Mouse (Mus musculus) limb, embryonic 10.5 days (tissue): ENCODE results near the gene Smo. TPM values are rescaled to one million over a fixed set of nuclear protein-coding genes. Genes with fewer than 3 reads are reported as not detected.
"Not testable (repeated sequence)": the region's sequence is repeated elsewhere in the genome, so short reads cannot be mapped to it uniquely, and the experiment has no call there.

Source experiments
- DNase-seq: peaks from one replicate; pipeline ENCODE4 v3.0.0-alpha.2; 2017; ENCODE audit warnings: low spot score
- H3K27ac ChIP-seq: fragments of 300-500 bp; sonication (generic); 2 replicates; pipeline ENCODE4 v1.5.1; 2016; ENCODE audit warnings: mild to moderate bottlenecking
- H3K27me3 ChIP-seq: fragments of 300-500 bp; sonication (generic); 2 replicates; pipeline ENCODE4 v1.6.1; 2016; ENCODE audit warnings: low read depth, mild to moderate bottlenecking; ENCODE audit not compliant: poor library complexity, severe bottlenecking
- H3K36me3 ChIP-seq: fragments of 300-500 bp; sonication (generic); 2 replicates; pipeline ENCODE4 v1.6.1; 2016; ENCODE audit warnings: mild to moderate bottlenecking, moderate library complexity
- H3K4me1 ChIP-seq: fragments of 300-500 bp; sonication (generic); 2 replicates; pipeline ENCODE4 v1.6.1; 2016
- H3K4me3 ChIP-seq: fragments of 300-500 bp; sonication (generic); 2 replicates; pipeline ENCODE4 v1.5.1; 2016; ENCODE audit warnings: mild to moderate bottlenecking, moderate library complexity
- H3K9me3 ChIP-seq: fragments of 300-500 bp; sonication (generic); replicated peaks from 2 replicates; pipeline ENCODE4 v1.6.1; 2016; ENCODE audit warnings: mild to moderate bottlenecking
- WGBS: fragments of 180-500 bp; shearing (Covaris S2); methylation state at CpG from one replicate; pipeline ENCODE4 v1.1.7; 2016; 5-methylcytosine and 5-hydroxymethylcytosine counted together
- polyA plus RNA-seq: library from polyadenylated mRNA; unstranded; fragments of >200 nt; fragmentation: Nextera tagmentation; extraction: Ambion mirVana; gene quantifications from 2 replicates; pipeline ENCODE4 v1.2.1, GENCODE M21; 2016

The Smo gene
- polyA plus RNA-seq, 1 experiment from 2014 or later, result 69.3 TPM

DNA sequence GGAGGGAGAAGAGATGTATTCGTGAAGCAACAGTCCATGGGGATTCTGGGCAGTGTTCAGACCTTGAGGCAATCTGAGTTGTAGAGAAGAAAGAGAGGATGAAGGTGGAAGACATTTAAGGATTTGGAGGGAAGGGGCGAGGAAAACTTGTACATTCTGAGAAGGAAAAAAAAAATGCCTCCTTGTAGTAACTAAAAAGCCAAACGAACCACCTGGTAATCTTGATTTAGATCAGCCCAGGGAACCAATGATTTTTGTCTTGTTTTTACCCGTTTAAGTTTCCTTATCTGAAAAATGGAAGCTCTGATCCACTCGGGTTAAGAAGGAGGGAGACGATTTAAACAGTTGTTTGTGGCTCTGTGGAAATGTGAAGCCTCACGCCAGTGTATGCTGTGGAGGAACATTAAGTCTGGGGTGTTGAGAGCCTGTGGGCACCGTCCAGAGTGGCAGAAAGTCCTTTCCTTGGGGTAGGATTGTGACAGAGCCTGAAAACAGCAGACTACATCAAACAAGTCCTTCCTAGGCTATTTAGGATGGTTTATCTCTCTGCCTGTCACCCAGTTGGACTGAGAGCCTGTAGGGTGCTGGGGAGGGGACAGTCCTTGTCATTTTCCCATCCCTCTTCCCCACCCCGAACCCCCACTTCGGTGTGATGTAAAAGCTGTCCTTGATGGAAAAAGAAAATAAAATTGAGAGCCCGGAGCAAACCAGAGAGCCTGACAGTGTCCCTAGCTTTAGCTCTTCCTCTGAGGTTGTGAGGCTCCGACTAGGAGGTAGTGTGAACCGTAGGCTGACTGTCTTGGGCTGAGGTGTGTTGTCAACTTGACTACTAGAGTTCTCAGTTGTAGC lies 1.5 kb downstream of the Smo start:
- peaks cover 37% of the 10 kb centered on the region for H3K4me1 ChIP-seq
- 23% methylated on average over 13 of the region's 13 CpGs for WGBS
- H3K27ac ChIP-seq, result peak overlapping the region; percentile 100
- H3K9me3 ChIP-seq, result no peaks in the 10 kb centered on the region
- peaks cover 31% of the 10 kb centered on the region for H3K36me3 ChIP-seq
- no peak for DNase-seq
- no peaks in the 10 kb centered on the region for H3K27me3 ChIP-seq
- peak overlapping the region; percentile 96 for H3K4me3 ChIP-seq

DNA sequence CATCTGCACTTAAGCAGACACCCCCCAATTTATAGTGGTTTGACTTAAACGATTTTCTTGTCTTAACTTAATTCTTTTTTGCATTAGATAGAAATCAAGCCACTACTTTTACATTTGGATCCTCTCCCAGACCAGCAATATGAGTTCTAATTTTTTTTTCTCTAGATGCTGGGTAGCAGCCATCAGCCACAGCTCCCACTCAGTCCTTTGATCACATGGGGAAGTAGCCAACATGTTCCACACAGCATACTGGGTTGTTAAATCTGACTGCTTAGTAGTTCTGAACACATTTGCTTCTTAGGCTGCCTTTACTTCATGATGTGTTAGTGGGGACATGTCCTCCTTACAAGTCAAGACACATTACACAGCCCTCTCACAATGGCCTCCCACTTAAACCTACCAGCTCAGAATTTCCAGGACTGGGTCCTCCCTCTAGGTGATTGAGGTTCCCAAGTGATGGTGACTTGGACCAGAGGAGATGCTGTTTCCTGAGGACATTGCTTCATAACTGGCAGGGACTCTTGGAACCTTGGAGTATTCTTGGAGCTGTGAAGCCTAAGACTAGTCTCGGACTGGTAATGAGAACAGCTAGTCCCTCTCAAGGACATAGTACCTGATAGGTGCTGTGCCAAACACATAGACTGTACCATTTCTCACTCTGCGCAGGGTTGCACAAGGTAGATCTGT lies 16.3 kb downstream of the Smo start:
- 95% methylated on average over 3 of the region's 3 CpGs for WGBS

DNA sequence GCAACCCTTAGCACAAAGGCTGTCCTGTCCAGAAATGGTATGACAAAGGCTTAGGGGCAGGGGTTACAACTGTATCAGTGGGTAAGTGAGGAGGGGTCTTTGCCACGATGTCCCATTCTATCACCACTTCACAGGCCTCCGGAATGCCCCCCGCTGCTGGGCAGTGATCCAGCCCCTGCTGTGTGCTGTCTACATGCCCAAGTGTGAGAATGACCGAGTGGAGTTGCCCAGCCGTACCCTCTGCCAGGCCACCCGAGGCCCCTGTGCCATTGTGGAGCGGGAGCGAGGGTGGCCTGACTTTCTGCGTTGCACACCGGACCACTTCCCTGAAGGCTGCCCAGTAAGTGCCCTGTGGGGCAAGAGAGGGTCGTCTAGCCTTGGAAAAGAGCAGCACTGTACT lies 18.0 kb downstream of the Smo start:
- peaks cover 3% of the 10 kb centered on the region; the same call in 1 of the 2 replicates for H3K9me3 ChIP-seq
- DNase-seq, result no peak
- no peaks in the 10 kb centered on the region for H3K27me3 ChIP-seq
- no peak overlapping the region for H3K4me3 ChIP-seq
- H3K36me3 ChIP-seq, result peaks cover 70% of the 10 kb centered on the region
- no peaks in the 10 kb centered on the region for H3K4me1 ChIP-seq
- no peak overlapping the region for H3K27ac ChIP-seq
- 94% methylated on average over 11 of the region's 11 CpGs for WGBS

More for the DNA sequence above, 16.3 kb downstream of the Smo start:
- Histone ChIP-seq H3K9me3 (peaks cover 5% of the 10 kb centered on the region; the same call in 1 of the 2 replicates), H3K27ac (no peak overlapping the region), H3K4me3 (no peak overlapping the region), H3K4me1 (no peaks in the 10 kb centered on the region), H3K27me3 (no peaks in the 10 kb centered on the region), H3K36me3 (peaks cover 53% of the 10 kb centered on the region)
- no peak for DNase-seq

DNA sequence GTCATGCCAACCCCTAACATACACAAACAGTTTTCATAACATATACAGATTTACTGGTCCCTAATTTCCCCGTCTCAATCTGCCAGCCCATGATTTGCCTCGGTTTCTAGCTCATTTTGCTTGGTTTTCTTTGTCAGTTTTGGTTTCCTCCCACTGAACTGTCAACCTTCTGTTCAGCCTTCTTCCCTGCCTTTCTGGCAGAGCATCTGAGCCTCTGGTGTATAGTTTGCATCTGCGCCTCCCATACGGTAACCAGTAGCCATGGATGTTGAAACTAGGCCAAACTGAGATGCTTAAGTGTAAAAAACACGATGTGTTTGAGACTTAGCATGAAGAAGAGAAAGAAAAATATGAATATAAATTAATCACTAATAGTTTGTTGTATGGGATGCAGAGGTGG lies 20.7 kb downstream of the Smo start:
- no peak for DNase-seq
- H3K4me3 ChIP-seq, result no peak overlapping the region
- no peaks in the 10 kb centered on the region for H3K4me1 ChIP-seq
- 91% methylated on average over 5 of the region's 5 CpGs for WGBS
- H3K27ac ChIP-seq, result no peak overlapping the region
- H3K27me3 ChIP-seq, result no peaks in the 10 kb centered on the region
- no peaks in the 10 kb centered on the region for H3K9me3 ChIP-seq
- H3K36me3 ChIP-seq, result peaks cover 89% of the 10 kb centered on the region

DNA sequence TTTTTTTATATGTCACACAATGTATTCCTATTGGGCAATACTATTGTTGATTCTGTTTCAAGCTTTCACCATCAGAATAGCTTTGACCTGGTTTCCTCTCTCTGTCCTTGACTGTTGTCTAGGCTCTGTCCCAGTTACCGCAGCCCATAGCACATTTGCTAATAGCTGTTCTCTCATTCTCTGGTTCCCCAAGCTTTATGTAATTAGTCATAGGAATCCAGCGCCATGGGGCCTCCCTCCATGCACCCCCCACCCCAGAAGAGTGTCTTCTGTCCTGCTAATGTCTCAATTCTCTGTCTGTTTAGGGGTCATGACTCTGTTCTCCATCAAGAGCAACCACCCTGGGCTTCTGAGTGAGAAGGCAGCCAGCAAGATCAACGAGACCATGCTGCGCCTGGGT lies 21.2 kb downstream of the Smo start:
- WGBS, result 91% methylated on average over 4 of the region's 4 CpGs

DNA sequence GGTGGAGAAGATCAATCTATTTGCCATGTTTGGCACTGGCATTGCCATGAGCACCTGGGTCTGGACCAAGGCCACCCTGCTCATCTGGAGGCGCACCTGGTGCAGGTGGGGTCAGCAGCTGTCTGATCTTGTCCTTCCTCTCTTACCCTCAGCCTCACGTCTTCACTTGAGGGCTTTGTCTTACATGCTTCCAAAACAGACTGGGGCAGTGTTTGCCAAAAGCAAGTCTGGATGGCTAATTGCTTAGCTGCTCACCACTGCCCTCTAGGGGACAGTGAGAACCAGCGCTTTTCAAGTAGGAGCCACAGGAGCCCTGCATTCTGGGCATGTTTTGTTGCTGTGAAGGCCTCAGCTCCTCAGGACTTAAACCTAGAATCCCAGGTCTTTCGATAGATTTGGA lies 23.1 kb downstream of the Smo start:
- Histone ChIP-seq H3K4me3 (no peak overlapping the region), H3K27ac (peak overlapping the region; percentile 28; the same call in 1 of the 2 replicates), H3K9me3 (no peaks in the 10 kb centered on the region), H3K27me3 (no peaks in the 10 kb centered on the region), H3K4me1 (no peaks in the 10 kb centered on the region), H3K36me3 (peaks cover 81% of the 10 kb centered on the region)
- 53% methylated on average over 4 of the region's 4 CpGs for WGBS
- peak; percentile 82 for DNase-seq

More for the DNA sequence above, 21.2 kb downstream of the Smo start:
- no peaks in the 10 kb centered on the region for H3K4me1 ChIP-seq
- no peaks in the 10 kb centered on the region for H3K9me3 ChIP-seq
- H3K27ac ChIP-seq, result no peak overlapping the region
- peaks cover 89% of the 10 kb centered on the region for H3K36me3 ChIP-seq
- H3K4me3 ChIP-seq, result no peak overlapping the region
- H3K27me3 ChIP-seq, result no peaks in the 10 kb centered on the region
- no peak for DNase-seq

DNA sequence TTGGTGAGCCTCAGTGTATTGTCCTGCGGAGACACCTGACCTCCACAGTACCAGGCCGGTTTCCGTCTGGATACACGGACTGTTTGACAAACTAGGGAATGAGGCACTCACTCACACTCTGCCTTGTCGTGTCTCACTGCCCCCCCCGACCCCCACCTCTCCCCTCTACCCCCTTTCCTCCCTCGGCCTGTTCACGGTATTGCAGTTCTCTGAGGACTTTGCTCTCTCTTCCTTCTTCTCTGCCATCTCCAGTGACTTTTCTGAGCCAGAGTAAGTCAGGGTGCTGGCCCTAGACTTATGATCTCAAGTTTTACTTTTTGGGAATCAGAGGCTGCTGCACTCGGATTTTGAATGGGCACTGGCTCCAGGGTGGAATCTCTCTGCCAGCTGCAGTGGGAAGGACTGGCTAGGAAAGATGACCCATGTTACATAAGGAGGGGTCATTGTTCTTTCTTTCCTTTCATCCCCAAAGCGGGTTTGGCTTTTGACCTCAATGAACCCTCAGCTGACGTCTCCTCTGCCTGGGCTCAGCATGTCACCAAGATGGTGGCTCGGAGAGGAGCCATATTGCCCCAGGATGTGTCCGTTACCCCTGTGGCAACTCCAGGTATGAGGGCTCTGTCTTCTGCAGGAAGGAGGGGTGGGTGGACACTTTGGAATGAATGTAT lies 23.8 kb downstream of the Smo start:
- Histone ChIP-seq H3K4me3 (no peak overlapping the region), H3K36me3 (peaks cover 73% of the 10 kb centered on the region), H3K27me3 (no peaks in the 10 kb centered on the region), H3K27ac (no peak overlapping the region), H3K4me1 (no peaks in the 10 kb centered on the region), H3K9me3 (no peaks in the 10 kb centered on the region)
- WGBS, result 90% methylated on average over 13 of the region's 13 CpGs
- DNase-seq, result no peak

DNA sequence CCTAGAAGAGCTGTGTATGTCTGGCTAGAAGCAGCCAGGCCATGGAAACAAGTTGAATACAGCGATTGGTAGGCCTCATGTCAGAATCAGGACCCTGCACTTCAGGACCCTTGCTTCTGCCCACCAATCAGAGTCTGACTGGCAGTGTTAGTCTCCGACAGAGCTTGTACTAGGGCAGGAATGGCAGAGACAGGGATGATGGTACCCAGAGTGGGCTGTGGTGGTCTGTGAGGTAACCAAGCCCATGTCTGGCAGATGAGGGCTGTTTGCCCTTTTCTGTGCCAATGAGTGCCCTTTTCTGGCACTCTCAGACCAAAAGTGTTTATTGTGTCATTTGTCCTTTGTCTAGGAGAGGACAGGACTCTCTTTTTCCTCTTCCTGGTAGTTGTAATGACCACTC lies 25.1 kb downstream of the Smo start:
- H3K4me3 ChIP-seq, H3K9me3 ChIP-seq, DNase-seq, H3K27ac ChIP-seq, H3K27me3 ChIP-seq, H3K4me1 ChIP-seq: not testable (repeated sequence)
- WGBS, result 97% methylated on average over 2 of the region's 2 CpGs
- H3K36me3 ChIP-seq, result peaks cover 61% of the 10 kb centered on the region

DNA sequence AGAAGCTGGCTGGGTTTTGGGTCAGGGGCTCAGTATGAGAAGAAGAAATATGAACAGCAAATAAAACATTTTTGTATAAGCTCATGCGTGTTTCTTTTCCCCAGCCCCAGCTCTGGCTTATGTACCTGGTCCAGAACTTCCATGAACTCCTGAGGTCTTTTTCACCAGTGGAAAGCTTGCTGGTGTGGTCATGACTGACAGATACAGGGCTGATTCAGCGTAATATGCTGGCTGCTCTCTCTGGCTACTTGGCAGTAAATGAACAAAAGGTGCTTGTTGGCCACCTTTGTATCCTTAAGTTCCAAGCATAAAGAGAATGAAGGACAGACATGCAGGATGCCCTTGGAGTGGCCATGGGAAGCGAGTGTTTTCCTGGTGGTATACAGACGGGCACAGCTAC lies 26.0 kb downstream of the Smo start:
- WGBS, result 93% methylated on average over 4 of the region's 4 CpGs
- no peaks in the 10 kb centered on the region for H3K9me3 ChIP-seq
- H3K4me3 ChIP-seq, result no peak overlapping the region
- peaks cover 53% of the 10 kb centered on the region for H3K36me3 ChIP-seq
- no peaks in the 10 kb centered on the region for H3K4me1 ChIP-seq
- no peaks in the 10 kb centered on the region for H3K27me3 ChIP-seq
- no peak overlapping the region for H3K27ac ChIP-seq
- DNase-seq, result no peak

DNA sequence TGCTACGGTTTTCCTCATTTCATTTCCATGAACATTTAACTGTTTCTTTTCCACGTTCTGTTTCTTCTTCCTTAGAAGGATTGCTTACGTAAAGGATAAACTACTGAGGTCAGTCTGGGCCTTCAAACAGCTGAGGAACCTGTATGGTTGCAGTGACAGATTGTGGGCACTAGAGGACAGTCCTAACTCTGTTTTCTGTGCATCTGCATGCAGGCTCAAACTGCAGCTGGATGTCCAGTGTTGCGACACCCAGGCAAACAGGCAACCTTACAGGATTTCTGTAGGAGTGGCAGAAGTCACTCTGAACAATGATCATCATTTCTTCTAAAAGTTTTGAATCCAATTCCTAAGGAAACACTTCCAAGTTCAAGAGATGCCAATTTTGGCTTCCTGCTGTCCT lies 27.2 kb downstream of the Smo start:
- Histone ChIP-seq H3K9me3 (no peaks in the 10 kb centered on the region), H3K36me3 (peaks cover 41% of the 10 kb centered on the region), H3K27me3 (no peaks in the 10 kb centered on the region), H3K27ac (no peak overlapping the region), H3K4me3 (no peak overlapping the region), H3K4me1 (no peaks in the 10 kb centered on the region)
- no peak for DNase-seq
- WGBS, result 64% methylated on average over 4 of the region's 4 CpGs

DNA sequence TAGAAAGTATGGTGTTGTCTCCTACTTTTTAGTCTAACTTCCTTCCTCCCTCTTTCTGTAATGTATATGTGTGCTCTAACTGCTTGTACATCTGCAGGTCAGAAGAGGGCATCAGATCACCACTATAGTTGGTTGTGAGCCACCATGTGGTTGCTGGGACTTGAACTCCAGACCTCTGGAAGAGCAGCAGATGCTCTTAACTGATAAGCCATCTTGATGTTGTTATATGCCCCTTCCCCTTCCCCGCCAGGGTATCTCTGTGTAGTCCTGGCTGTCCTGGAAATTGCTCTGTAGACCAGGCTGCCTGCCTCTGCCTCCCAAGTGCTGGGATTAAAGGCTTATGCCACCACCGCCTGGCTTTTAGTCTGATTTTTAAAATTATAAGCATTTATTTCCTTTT lies 31.6 kb downstream of the Smo start:
- Histone ChIP-seq H3K27ac (no peak overlapping the region), H3K36me3 (peaks cover 4% of the 10 kb centered on the region; the same call in 1 of the 2 replicates), H3K27me3 (no peaks in the 10 kb centered on the region), H3K4me1 (peaks cover 16% of the 10 kb centered on the region; the same call in 1 of the 2 replicates), H3K9me3 (no peaks in the 10 kb centered on the region), H3K4me3 (no peak overlapping the region)
- DNase-seq, result no peak
- 86% methylated on average over 2 of the region's 2 CpGs for WGBS

DNA sequence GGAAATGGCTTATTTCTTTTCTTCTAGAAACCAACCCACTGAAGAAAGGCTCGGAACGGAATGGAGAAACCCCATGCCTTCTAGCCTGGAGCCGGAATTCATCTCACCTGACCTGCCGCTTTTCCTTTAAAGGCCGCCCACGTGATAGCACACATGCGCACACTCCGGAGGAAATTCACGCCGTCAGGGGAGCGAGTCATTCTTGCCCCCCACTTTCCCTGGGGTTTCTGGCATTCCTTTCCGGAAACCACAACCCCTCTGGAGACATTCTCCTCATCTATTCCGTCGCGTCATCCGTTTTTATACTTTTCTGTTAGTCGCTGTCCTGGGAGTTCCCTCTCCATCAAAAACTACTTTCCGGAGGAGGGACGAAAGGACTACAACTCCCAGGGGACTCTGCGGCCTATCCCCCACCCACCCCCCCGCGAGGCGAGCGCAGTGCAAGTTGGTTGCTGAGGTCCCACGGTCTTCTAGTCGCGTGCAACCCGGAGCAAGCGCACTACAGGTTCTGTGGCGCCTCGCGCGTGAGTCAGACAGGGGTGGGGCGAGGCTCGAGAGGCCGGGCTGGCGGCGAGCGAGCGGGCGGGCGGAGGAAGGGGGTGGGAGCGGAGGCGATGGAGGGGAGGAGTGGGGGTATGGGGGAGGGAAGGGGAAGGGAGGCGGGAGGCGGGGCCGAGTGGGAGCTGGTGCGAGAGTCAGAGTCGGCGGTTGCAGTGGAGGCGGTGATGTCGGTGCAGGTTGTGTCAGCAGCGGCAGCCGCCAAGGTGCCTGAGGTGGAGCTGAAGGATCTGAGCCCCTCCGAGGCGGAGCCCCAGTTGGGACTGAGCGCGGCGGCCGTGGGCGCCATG lies 32.7 kb downstream of the Smo start, which contains the start of gene Ahcyl2:
Gene Ahcyl2, plus strand, starts transcription at position 199 of the 848 bp plus-strand sequence.
- no peaks in the 10 kb centered on the region for H3K9me3 ChIP-seq
- H3K36me3 ChIP-seq, result no peaks in the 10 kb centered on the region
- peaks cover 16% of the 10 kb centered on the region; the same call in 1 of the 2 replicates for H3K4me1 ChIP-seq
- WGBS, result under 1% methylated on average over 60 of the region's 61 CpGs
- peak; percentile 96 for DNase-seq
- peak within 1 kb of the TSS; percentile 91 for H3K4me3 ChIP-seq
- H3K27me3 ChIP-seq, result no peaks in the 10 kb centered on the region
- H3K27ac ChIP-seq, result peak within 1 kb of the TSS; percentile 93
